Mouse (Mus musculus) liver, embryonic 15.5 days (tissue): Measurements from ENCODE around the gene 1700034J05Rik. TPM values are rescaled to one million over a fixed set of nuclear protein-coding genes. Genes with fewer than 3 reads are reported as not detected.

Experiments used
- ATAC-seq: fragments of 200-750 bp; cut with Nextera tagmentation; 2 replicates; pipeline ENCODE4 v1.8.0; 2017; ENCODE audit warnings: moderate number of reproducible peaks, mild to moderate bottlenecking, moderate library complexity; ENCODE audit not compliant: insufficient read depth
- H3K27ac ChIP-seq: fragments of 300-500 bp; sonication (generic); replicated peaks from 2 replicates; pipeline ENCODE4 v1.5.1; 2015; ENCODE audit warnings: mild to moderate bottlenecking, inconsistent platforms
- H3K27me3 ChIP-seq: fragments of 300-500 bp; sonication (generic); 2 replicates; pipeline ENCODE4 v1.6.1; 2015; ENCODE audit warnings: mild to moderate bottlenecking, inconsistent platforms
- H3K36me3 ChIP-seq: fragments of 300-500 bp; sonication (generic); replicated peaks from 2 replicates; pipeline ENCODE4 v1.6.1; 2015; ENCODE audit warnings: moderate library complexity, mild to moderate bottlenecking, inconsistent platforms
- H3K4me1 ChIP-seq: fragments of 300-500 bp; sonication (generic); replicated peaks from 2 replicates; pipeline ENCODE4 v1.6.1; 2015; ENCODE audit warnings: inconsistent platforms
- H3K4me2 ChIP-seq: fragments of 300-500 bp; sonication (generic); 2 replicates; pipeline ENCODE4 v1.6.1; 2015; ENCODE audit warnings: moderate library complexity, mild to moderate bottlenecking, inconsistent platforms
- H3K4me3 ChIP-seq: fragments of 300-500 bp; sonication (generic); replicated peaks from 2 replicates; pipeline ENCODE4 v1.5.1; 2015; ENCODE audit warnings: mild to moderate bottlenecking, inconsistent platforms
- H3K9ac ChIP-seq: fragments of 300-500 bp; sonication (generic); 2 replicates; pipeline ENCODE4 v1.6.1; 2015; ENCODE audit warnings: moderate library complexity, mild to moderate bottlenecking, inconsistent platforms
- H3K9me3 ChIP-seq: fragments of 300-500 bp; sonication (generic); replicated peaks from 2 replicates; pipeline ENCODE4 v1.6.1; 2016; ENCODE audit warnings: inconsistent platforms
- WGBS: fragments of 180-500 bp; shearing (Covaris S2); methylation state at CpG from one replicate; pipeline ENCODE4 v1.1.7; 2015; ENCODE audit warnings: mixed read lengths; ENCODE audit not compliant: insufficient replicate concordance; 5-methylcytosine and 5-hydroxymethylcytosine counted together
- polyA plus RNA-seq: library from polyadenylated mRNA; unstranded; fragments of >200 nt; fragmentation: Nextera tagmentation; extraction: Ambion mirVana; gene quantifications from 2 replicates; pipeline ENCODE4 v1.2.1, GENCODE M21; 2015

1700034J05Rik gene
- polyA plus RNA-seq, 1 experiment from 2014 or later: 0.05 TPM

- peak; percentile 47 for ATAC-seq
- H3K4me1 ChIP-seq: peaks cover 10% of the 10 kb centered on the region; the same call in 1 of the 2 replicates
- no peak overlapping the region for H3K27ac ChIP-seq
- no peak overlapping the region for H3K4me2 ChIP-seq
- H3K9me3 ChIP-seq: no peaks in the 10 kb centered on the region
- WGBS: 55% methylated on average over 5 of the region's 5 CpGs
- no peaks in the 10 kb centered on the region for H3K27me3 ChIP-seq
- no peaks in the 10 kb centered on the region for H3K36me3 ChIP-seq
- H3K4me3 ChIP-seq: no peak overlapping the region
- H3K9ac ChIP-seq: no peak overlapping the region
Measured at GRCm38 (mm10) chr6:146926415-146926980, 27.7 kb downstream of the 1700034J05Rik start.

GRCm38 (mm10) chr6:146918341-146918740 is 35.9 kb downstream of the 1700034J05Rik start:
- no peaks in the 10 kb centered on the region for H3K9me3 ChIP-seq
- ATAC-seq: no peak

GRCm38 (mm10) chr6:146917396-146917795 is 36.8 kb downstream of the 1700034J05Rik start:
- WGBS: 65% methylated on average over 3 of the region's 3 CpGs
- Histone ChIP-seq H3K4me3 (no peak overlapping the region), H3K9me3 (no peaks in the 10 kb centered on the region), H3K27ac (no peak overlapping the region), H3K4me1 (peaks cover 19% of the 10 kb centered on the region), H3K27me3 (no peaks in the 10 kb centered on the region), H3K4me2 (no peak overlapping the region), H3K36me3 (no peaks in the 10 kb centered on the region), H3K9ac (no peak overlapping the region)
- no peak for ATAC-seq

More at GRCm38 (mm10) chr6:146918341-146918740, 35.9 kb downstream of the 1700034J05Rik start:
- Histone ChIP-seq H3K36me3 (no peaks in the 10 kb centered on the region), H3K27me3 (no peaks in the 10 kb centered on the region), H3K4me1 (peaks cover 10% of the 10 kb centered on the region), H3K4me3 (no peak overlapping the region), H3K9ac (no peak overlapping the region), H3K4me2 (no peak overlapping the region), H3K27ac (no peak overlapping the region)
- 71% methylated on average over 6 of the region's 6 CpGs for WGBS

GRCm38 (mm10) chr6:146915808-146916207 is 38.4 kb downstream of the 1700034J05Rik start:
- Histone ChIP-seq H3K36me3 (no peaks in the 10 kb centered on the region), H3K9me3 (no peaks in the 10 kb centered on the region), H3K27me3 (no peaks in the 10 kb centered on the region), H3K4me2 (no peak overlapping the region), H3K9ac (no peak overlapping the region), H3K4me1 (peaks cover 19% of the 10 kb centered on the region), H3K4me3 (no peak overlapping the region), H3K27ac (no peak overlapping the region)
- ATAC-seq: no peak
- WGBS: 78% methylated on average over 1 of the region's 1 CpGs

- H3K4me3 ChIP-seq: no peak overlapping the region
- 36% methylated on average over 4 of the region's 4 CpGs for WGBS
- no peaks in the 10 kb centered on the region for H3K9me3 ChIP-seq
- H3K27me3 ChIP-seq: no peaks in the 10 kb centered on the region
- no peak for ATAC-seq
- 0 out of 2 replicates have a peak overlapping the region, but pooled peaks have one; percentile 24 for H3K27ac ChIP-seq
- peaks cover 29% of the 10 kb centered on the region for H3K4me1 ChIP-seq
- H3K9ac ChIP-seq: no peak overlapping the region
- H3K36me3 ChIP-seq: no peaks in the 10 kb centered on the region
- no peak overlapping the region for H3K4me2 ChIP-seq
Measured at GRCm38 (mm10) chr6:146913489-146914198, 40.6 kb downstream of the 1700034J05Rik start.

GRCm38 (mm10) chr6:146912835-146913488 is 41.3 kb downstream of the 1700034J05Rik start:
- peaks cover 29% of the 10 kb centered on the region for H3K4me1 ChIP-seq
- H3K27me3 ChIP-seq: no peaks in the 10 kb centered on the region
- no peaks in the 10 kb centered on the region for H3K36me3 ChIP-seq
- 5% methylated on average over 3 of the region's 3 CpGs for WGBS
- H3K4me3 ChIP-seq: no peak overlapping the region
- no peak overlapping the region for H3K4me2 ChIP-seq
- ATAC-seq: peak; percentile 43; the same call in 1 of the 2 replicates
- H3K9ac ChIP-seq: no peak overlapping the region
- 0 out of 2 replicates have a peak overlapping the region, but pooled peaks have one; percentile 24 for H3K27ac ChIP-seq
- H3K9me3 ChIP-seq: no peaks in the 10 kb centered on the region

- Histone ChIP-seq H3K9me3 (no peaks in the 10 kb centered on the region), H3K4me2 (no peak overlapping the region), H3K27ac (no peak overlapping the region), H3K4me3 (no peak overlapping the region), H3K36me3 (no peaks in the 10 kb centered on the region), H3K9ac (no peak overlapping the region), H3K4me1 (peaks cover 40% of the 10 kb centered on the region), H3K27me3 (no peaks in the 10 kb centered on the region)
- ATAC-seq: no peak
- WGBS: 79% methylated on average over 2 of the region's 2 CpGs
Measured at GRCm38 (mm10) chr6:146910801-146911200, 43.4 kb downstream of the 1700034J05Rik start.

- Histone ChIP-seq H3K4me3 (no peak overlapping the region), H3K4me2 (no peak overlapping the region), H3K27ac (no peak overlapping the region), H3K4me1 (peaks cover 39% of the 10 kb centered on the region), H3K9ac (no peak overlapping the region), H3K27me3 (no peaks in the 10 kb centered on the region), H3K9me3 (no peaks in the 10 kb centered on the region), H3K36me3 (no peaks in the 10 kb centered on the region)
- ATAC-seq: no peak
- 48% methylated on average over 5 of the region's 5 CpGs for WGBS
Measured at GRCm38 (mm10) chr6:146909725-146910489, 44.3 kb downstream of the 1700034J05Rik start.

GRCm38 (mm10) chr6:146908801-146909200 is 45.4 kb downstream of the 1700034J05Rik start:
- WGBS: 10% methylated on average over 2 of the region's 2 CpGs
- peaks cover 36% of the 10 kb centered on the region for H3K4me1 ChIP-seq
- H3K36me3 ChIP-seq: no peaks in the 10 kb centered on the region
- H3K9ac ChIP-seq: no peak overlapping the region
- no peak overlapping the region for H3K4me3 ChIP-seq
- ATAC-seq: no peak
- H3K9me3 ChIP-seq: no peaks in the 10 kb centered on the region
- no peak overlapping the region for H3K4me2 ChIP-seq
- 0 out of 2 replicates have a peak overlapping the region, but pooled peaks have one; percentile 2 for H3K27ac ChIP-seq
- H3K27me3 ChIP-seq: no peaks in the 10 kb centered on the region

- H3K4me3 ChIP-seq: no peak overlapping the region
- H3K27ac ChIP-seq: peak overlapping the region; percentile 68
- H3K9me3 ChIP-seq: no peaks in the 10 kb centered on the region
- no peaks in the 10 kb centered on the region for H3K27me3 ChIP-seq
- peak; percentile 59 for ATAC-seq
- WGBS: 77% methylated on average over 1 of the region's 1 CpGs
- H3K9ac ChIP-seq: no peak overlapping the region
- H3K4me2 ChIP-seq: no peak overlapping the region
- no peaks in the 10 kb centered on the region for H3K36me3 ChIP-seq
- H3K4me1 ChIP-seq: peaks cover 31% of the 10 kb centered on the region
Measured at GRCm38 (mm10) chr6:146907795-146908190, 46.4 kb downstream of the 1700034J05Rik start.
